Mouse (Mus musculus): Measurements from ENCODE around the gene Fbxo2.

GRCm38 (mm10) chr4:148169586-148169985 lies 9.2 kb downstream of the Fbxo2 start:
- peak; percentile 96 for TF ChIP-seq GATA1 (IDR thresholded peaks at IDR 0.05; ENCODE audit: borderline replicate concordance, low read length)
- TF ChIP-seq FLI1 (IDR thresholded peaks at IDR 0.05; ENCODE audit: low read length) = peak; percentile 66; the same call in 1 of the 2 replicates

All from megakaryocyte, embryonic 14.5 days (primary cell).